Mouse (Mus musculus): ENCODE measurements around the gene Shld1.

- TF ChIP-seq POLR2A (IDR thresholded peaks at IDR 0.05; ENCODE audit: insufficient read depth, low read length), result no peak
- no peak for TF ChIP-seq CTCF (IDR thresholded peaks at IDR 0.05; ENCODE audit: low read depth, low read length)
Observed at GRCm38 (mm10) chr2:132685001-132685400, 1.7 kb upstream of the Shld1 start.

Measured in ES-Bruce4 (cell line).